Mouse (Mus musculus) spleen, embryonic (tissue): ENCODE results near the gene Gpd1l.

Experiments
- CTCF ChIA-PET: fragments of 350-600 bp; sonication (Branson Sonifier 250); formaldehyde crosslinking; loops from one replicate; lab custom pipeline; 2022; lab: Charles Lee

Gene Gpd1l

GRCm38 (mm10) chr9:114930464-114931090 lies 3.2 kb downstream of the Gpd1l start:
- CTCF ChIA-PET: interaction anchor here (0.7 kb wide), 1 partner anchor 169 kb away, joined by 7 read pairs; no protein-coding TSS in a partner anchor

- CTCF ChIA-PET: no interaction called here
Observed at GRCm38 (mm10) chr9:114925571-114925970, 8.2 kb downstream of the Gpd1l start.

GRCm38 (mm10) chr9:114925039-114925438 lies 8.7 kb downstream of the Gpd1l start:
- CTCF ChIA-PET: no interaction called here

- CTCF ChIA-PET: interaction anchor here (0.6 kb wide), 1 partner anchor 12 kb away, joined by 7 read pairs; no protein-coding TSS in a partner anchor
Observed at GRCm38 (mm10) chr9:114924511-114924910, 9.3 kb downstream of the Gpd1l start.

GRCm38 (mm10) chr9:114922209-114922608 lies 11.6 kb downstream of the Gpd1l start:
- CTCF ChIA-PET: no interaction called here

- CTCF ChIA-PET: no interaction called here
Observed at GRCm38 (mm10) chr9:114921352-114922081, 12.3 kb downstream of the Gpd1l start.

GRCm38 (mm10) chr9:114920569-114920968 lies 13.2 kb downstream of the Gpd1l start:
- CTCF ChIA-PET: no interaction called here

- CTCF ChIA-PET: interaction anchor here (0.6 to 1.5 kb wide), 2 partner anchors 160 to 299 kb away, joined by 3 to 4 read pairs; no protein-coding TSS in a partner anchor
Observed at GRCm38 (mm10) chr9:114912680-114913649, 20.8 kb downstream of the Gpd1l start.

- CTCF ChIA-PET: interaction anchor here (0.6 to 1.0 kb wide), 2 partner anchors 28 to 218 kb away, joined by 5 to 12 read pairs; no protein-coding TSS in a partner anchor
Observed at GRCm38 (mm10) chr9:114907509-114907908, 26.3 kb downstream of the Gpd1l start.

- CTCF ChIA-PET: no interaction called here
Observed at GRCm38 (mm10) chr9:114895919-114896318, 37.9 kb downstream of the Gpd1l start.

GRCm38 (mm10) chr9:114892974-114893373 lies 40.8 kb downstream of the Gpd1l start:
- CTCF ChIA-PET: no interaction called here

GRCm38 (mm10) chr9:114890377-114890776 lies 43.4 kb downstream of the Gpd1l start:
- CTCF ChIA-PET: no interaction called here

GRCm38 (mm10) chr9:114888856-114889407 lies 44.9 kb downstream of the Gpd1l start:
- CTCF ChIA-PET: interaction anchor here (0.6 to 0.8 kb wide), 3 partner anchors 59 to 602 kb away, joined by 3 to 7 read pairs (median 3); no protein-coding TSS in a partner anchor

- CTCF ChIA-PET: no interaction called here
Observed at GRCm38 (mm10) chr9:114887699-114888098, 46.1 kb downstream of the Gpd1l start.

- CTCF ChIA-PET: interaction anchor here (0.6 kb wide), 1 partner anchor 84 kb away, joined by 10 read pairs; no protein-coding TSS in a partner anchor
Observed at GRCm38 (mm10) chr9:114885991-114886662, 47.7 kb downstream of the Gpd1l start.

GRCm38 (mm10) chr9:114885564-114885963 lies 48.2 kb downstream of the Gpd1l start:
- CTCF ChIA-PET: no interaction called here

GRCm38 (mm10) chr9:114881977-114882376 lies 51.8 kb downstream of the Gpd1l start:
- CTCF ChIA-PET: no interaction called here

GRCm38 (mm10) chr9:114855327-114855726 lies 78.5 kb downstream of the Gpd1l start:
- CTCF ChIA-PET: no interaction called here

GRCm38 (mm10) chr9:114854686-114855085 lies 79.1 kb downstream of the Gpd1l start:
- CTCF ChIA-PET: no interaction called here

GRCm38 (mm10) chr9:114853336-114853735 lies 80.5 kb downstream of the Gpd1l start:
- CTCF ChIA-PET: no interaction called here
